Mouse (Mus musculus) CH12.LX (cell line): ENCODE data around the gene Cdk15. TPM values are rescaled to one million over a fixed set of nuclear protein-coding genes. Genes with fewer than 3 reads are reported as not detected.

Source experiments
- DNase-seq: peaks from one replicate; pipeline ENCODE4 v3.0.0-alpha.2; 2013; ENCODE audit errors: extremely low read depth
- H3K27ac ChIP-seq: 2 replicates; pipeline ENCODE4 v1.5.1; 2012; ENCODE audit warnings: low read depth, mild to moderate bottlenecking, control low read depth, moderate library complexity; ENCODE audit not compliant: insufficient read depth
- H3K27me3 ChIP-seq: replicated peaks from 2 replicates; pipeline ENCODE3; 2012; ENCODE audit warnings: inconsistent platforms
- H3K36me3 ChIP-seq, 2 experiments: replicated peaks in 1 of 2; 2 replicates each; pipeline versions ENCODE3 to v1.6.1; 2012; ENCODE audit warnings: inconsistent platforms in 1 of 2, low read length in 1 of 2, mild to moderate bottlenecking in 1 of 2, mixed read lengths in 1 of 2, moderate library complexity in 1 of 2; ENCODE audit not compliant: control insufficient read depth in 1 of 2, insufficient read depth in 1 of 2
- H3K4me1 ChIP-seq, 2 experiments: 2 replicates each; pipeline ENCODE4 v1.6.1; 2012; ENCODE audit warnings: inconsistent platforms in 1 of 2, moderate library complexity in 1 of 2; ENCODE audit not compliant: insufficient read depth in 2 of 2, control insufficient read depth in 1 of 2
- H3K4me2 ChIP-seq: 2 replicates; pipeline ENCODE4 v1.6.1; 2012; ENCODE audit warnings: low read depth, mild to moderate bottlenecking, control low read depth; ENCODE audit not compliant: poor library complexity, insufficient read depth, severe bottlenecking
- H3K4me3 ChIP-seq, 3 experiments: fragments of 150-350 bp in 1 of 3; sonication (generic) in 1 of 3; replicated peaks in 1 of 3; 2 replicates each; pipeline versions ENCODE3 to v1.5.1; 2011 to 2012; ENCODE audit warnings: low read depth in 2 of 3, low read length in 2 of 3, mild to moderate bottlenecking in 2 of 3, moderate library complexity in 2 of 3, control low read depth in 1 of 3, improper control_type of control experiment in 1 of 3, inconsistent platforms in 1 of 3, mixed read lengths in 1 of 3; ENCODE audit not compliant: poor library complexity in 1 of 3
- H3K79me2 ChIP-seq: replicated peaks from 2 replicates; pipeline ENCODE4 v1.6.1; 2012; ENCODE audit warnings: mild to moderate bottlenecking, moderate library complexity; ENCODE audit not compliant: control insufficient read depth, poor library complexity, insufficient read depth, severe bottlenecking; ENCODE audit errors: extremely low read depth
- H3K9ac ChIP-seq: 2 replicates; pipeline ENCODE4 v1.6.1; 2012; ENCODE audit warnings: low read depth, mild to moderate bottlenecking, control low read depth, moderate library complexity; ENCODE audit not compliant: insufficient read depth
- H3K9me3 ChIP-seq: replicated peaks from 2 replicates; pipeline ENCODE3; 2012; ENCODE audit warnings: low read length, inconsistent platforms, mixed read lengths
- BHLHE40 ChIP-seq: IDR thresholded peaks from 2 replicates; pipeline ENCODE4 v1.6.1; 2011; ENCODE audit warnings: mild to moderate bottlenecking, low read depth, low read length, improper control_type of control experiment
- CHD1 ChIP-seq: IDR thresholded peaks from 2 replicates; pipeline ENCODE4 v1.6.1; 2012; ENCODE audit warnings: low read depth, low read length, improper control_type of control experiment, inconsistent platforms
- CHD2 ChIP-seq: IDR thresholded peaks from 2 replicates; pipeline ENCODE4 v1.6.1; 2011; ENCODE audit warnings: low read length, improper control_type of control experiment
- CTCF ChIP-seq, 2 experiments: IDR thresholded peaks in 1 of 2; conservative IDR thresholded peaks in 1 of 2; 2 replicates each; pipeline ENCODE4 v1.5.1; 2011 to 2012; ENCODE audit warnings: low read depth in 2 of 2, low read length in 2 of 2, improper control_type of control experiment in 1 of 2, inconsistent platforms in 1 of 2, mild to moderate bottlenecking in 1 of 2, moderate library complexity in 1 of 2
- E2F4 ChIP-seq: IDR thresholded peaks from 2 replicates; pipeline ENCODE4 v1.6.1; 2011; ENCODE audit warnings: low read depth, low read length, improper control_type of control experiment; ENCODE audit not compliant: insufficient replicate concordance
- ELF1 ChIP-seq: IDR thresholded peaks from 2 replicates; pipeline ENCODE4 v1.6.1; 2014; ENCODE audit warnings: low read depth, mild to moderate bottlenecking, inconsistent platforms, low read length, improper control_type of control experiment
- ETS1 ChIP-seq: conservative IDR thresholded peaks from 2 replicates; pipeline ENCODE4 v1.6.1; 2012; ENCODE audit warnings: low read depth, mild to moderate bottlenecking, inconsistent platforms, low read length, improper control_type of control experiment, moderate library complexity
- GABPA ChIP-seq: IDR thresholded peaks from 2 replicates; pipeline ENCODE4 v1.6.1; 2012; ENCODE audit warnings: low read depth, low read length, improper control_type of control experiment, inconsistent platforms; ENCODE audit not compliant: insufficient replicate concordance
- HCFC1 ChIP-seq: IDR thresholded peaks from 2 replicates; pipeline ENCODE4 v1.6.1; 2012; ENCODE audit warnings: low read depth, mild to moderate bottlenecking, inconsistent platforms, low read length, improper control_type of control experiment
- IRF4 ChIP-seq: IDR thresholded peaks from 2 replicates; pipeline ENCODE4 v1.6.1; 2014; ENCODE audit warnings: low read depth, mild to moderate bottlenecking, inconsistent platforms, low read length, improper control_type of control experiment
- JUN ChIP-seq: IDR thresholded peaks from 2 replicates; pipeline ENCODE4 v1.6.1; 2011; ENCODE audit warnings: low read depth, mild to moderate bottlenecking, low read length, improper control_type of control experiment, moderate library complexity; ENCODE audit not compliant: insufficient read depth
- JUND ChIP-seq: conservative IDR thresholded peaks from 2 replicates; pipeline ENCODE4 v1.6.1; 2011; ENCODE audit warnings: low read depth, low read length, improper control_type of control experiment
- KAT2A ChIP-seq: IDR thresholded peaks from 2 replicates; pipeline ENCODE4 v1.6.1; 2012; ENCODE audit warnings: low read length, improper control_type of control experiment, inconsistent platforms; ENCODE audit not compliant: insufficient replicate concordance
- MAFK ChIP-seq: IDR thresholded peaks from 2 replicates; pipeline ENCODE4 v1.6.1; 2011; ENCODE audit warnings: low read length, improper control_type of control experiment; ENCODE audit not compliant: insufficient replicate concordance
- MAX ChIP-seq: IDR thresholded peaks from 2 replicates; pipeline ENCODE4 v1.6.1; 2011; ENCODE audit warnings: low read length, improper control_type of control experiment
- MAZ ChIP-seq: IDR thresholded peaks from 2 replicates; pipeline ENCODE4 v1.6.1; 2012; ENCODE audit warnings: low read depth, mild to moderate bottlenecking, inconsistent platforms, low read length, improper control_type of control experiment, moderate library complexity
- MEF2A ChIP-seq: IDR thresholded peaks from 2 replicates; pipeline ENCODE4 v1.6.1; 2014; ENCODE audit warnings: low read depth, mild to moderate bottlenecking, inconsistent platforms, low read length, improper control_type of control experiment, borderline replicate concordance
- MXI1 ChIP-seq: IDR thresholded peaks from 2 replicates; pipeline ENCODE4 v1.6.1; 2011; ENCODE audit warnings: mild to moderate bottlenecking, low read depth, low read length, improper control_type of control experiment
- NELFE ChIP-seq: IDR thresholded peaks from 2 replicates; pipeline ENCODE4 v1.6.1; 2011; ENCODE audit warnings: low read depth, low read length, improper control_type of control experiment
- NRF1 ChIP-seq: IDR thresholded peaks from 2 replicates; pipeline ENCODE4 v1.6.1; 2014; ENCODE audit warnings: low read depth, mild to moderate bottlenecking, inconsistent platforms, low read length, improper control_type of control experiment, moderate library complexity
- PAX5 ChIP-seq: IDR thresholded peaks from 2 replicates; pipeline ENCODE4 v1.6.1; 2012; ENCODE audit warnings: low read length, inconsistent platforms, mixed read lengths
- POLR2AphosphoS2 ChIP-seq: IDR thresholded peaks from 2 replicates; pipeline ENCODE4 v1.6.1; 2011; ENCODE audit warnings: low read depth, low read length, improper control_type of control experiment
- RAD21 ChIP-seq: IDR thresholded peaks from 2 replicates; pipeline ENCODE4 v1.6.1; 2011; ENCODE audit warnings: low read depth, mild to moderate bottlenecking, low read length, improper control_type of control experiment, moderate library complexity
- RCOR1 ChIP-seq: conservative IDR thresholded peaks from 2 replicates; pipeline ENCODE4 v1.6.1; 2012; ENCODE audit warnings: low read depth, mild to moderate bottlenecking, inconsistent platforms, low read length, improper control_type of control experiment
- SMC3 ChIP-seq: IDR thresholded peaks from 2 replicates; pipeline ENCODE4 v1.6.1; 2011; ENCODE audit warnings: low read depth, low read length, improper control_type of control experiment
- TCF12 ChIP-seq: IDR thresholded peaks from 2 replicates; pipeline ENCODE4 v1.6.1; 2014; ENCODE audit warnings: low read depth, mild to moderate bottlenecking, inconsistent platforms, low read length, improper control_type of control experiment
- USF1 ChIP-seq: IDR thresholded peaks from 2 replicates; pipeline ENCODE4 v1.6.1; 2014; ENCODE audit warnings: low read depth, mild to moderate bottlenecking, inconsistent platforms, low read length, improper control_type of control experiment
- ZC3H11A ChIP-seq: IDR thresholded peaks from 2 replicates; pipeline ENCODE4 v1.6.1; 2012; ENCODE audit warnings: low read depth, mild to moderate bottlenecking, inconsistent platforms, low read length, improper control_type of control experiment
- ZKSCAN1 ChIP-seq: IDR thresholded peaks from 2 replicates; pipeline ENCODE4 v1.6.1; 2012; ENCODE audit warnings: low read depth, inconsistent platforms, low read length, improper control_type of control experiment, borderline replicate concordance
- ZMIZ1 ChIP-seq: IDR thresholded peaks from 2 replicates; pipeline ENCODE4 v1.6.1; 2012; ENCODE audit warnings: low read depth, mild to moderate bottlenecking, inconsistent platforms, low read length, improper control_type of control experiment
- ZNF384 ChIP-seq: IDR thresholded peaks from 2 replicates; pipeline ENCODE4 v1.6.1; 2012; ENCODE audit warnings: low read depth, low read length, improper control_type of control experiment, inconsistent platforms
- dilution Hi-C: fragments of 300-500 bp; cut with MboI; formaldehyde crosslinking; loops from 2 replicates; pipeline ENCODE4 v1.14.3; 2020; ENCODE audit warnings: low sequenced_read_pairs; ENCODE audit not compliant: extremely low pct_unique_long_range_greater_than_20kb, extremely low pct_ligation_motif_present
- in situ Hi-C: fragments of 300-500 bp; cut with MboI; formaldehyde crosslinking; loops from 3 replicates; pipeline ENCODE4 v1.14.3; 2019; ENCODE audit warnings: low sequenced_read_pairs, low pct_ligation_motif_present, low pct_unique_long_range_greater_than_20kb, mixed read lengths
- polyA plus RNA-seq: library from polyadenylated mRNA; unstranded; fragments of >175 nt; gene quantifications from 2 replicates; pipeline ENCODE4 v1.2.1, GENCODE M21; 2012; ENCODE audit warnings: low read depth; ENCODE audit not compliant: insufficient read length
- total RNA-seq, 2 experiments: library from RNA; depleted of rRNA; stranded (reverse); fragments of 300-350 nt in 1 of 2; fragments of >200 nt in 1 of 2; gene quantifications; 2 replicates each; pipeline ENCODE4 v1.2.3; 2012 to 2014

The Cdk15 gene
- total and polyA plus RNA-seq, 3 experiments, result 0.13 TPM; not detected in 2

GRCm38 (mm10) chr1:59229187-59229586, 27.5 kb upstream of the Cdk15 start:
- TF ChIP-seq ZNF384, result no peak
- TF ChIP-seq JUND, result no peak
- no peak for TF ChIP-seq CHD2
- no peak for TF ChIP-seq USF1
- no peak for TF ChIP-seq KAT2A
- in situ Hi-C loops, result loop anchor here (25.0 kb wide), 1 partner anchor 442 kb away; the partner anchor contains the start of gene Casp8
- no peak overlapping the region for H3K27ac ChIP-seq
- no peaks in the 10 kb centered on the region for H3K4me1 ChIP-seq
- no peak overlapping the region for H3K9ac ChIP-seq
- H3K9me3 ChIP-seq, result no peaks in the 10 kb centered on the region
- DNase-seq, result no peak
- H3K4me2 ChIP-seq, result no peak overlapping the region
- dilution Hi-C loops, result no loop called here
- no peaks in the 10 kb centered on the region for H3K79me2 ChIP-seq
- peaks cover 3 to 13% of the 10 kb centered on the region in 2 experiments for H3K36me3 ChIP-seq
- no peaks in the 10 kb centered on the region for H3K27me3 ChIP-seq
- H3K4me3 ChIP-seq, result no peak overlapping the region

GRCm38 (mm10) chr1:59236856-59237441, 19.8 kb upstream of the Cdk15 start, which contains the start of gene Als2:
Gene Als2 (minus strand): TSS chr1:59237231.
- H3K27ac ChIP-seq, result peak within 1 kb of the TSS; percentile 28
- dilution Hi-C loops, result no loop called here
- in situ Hi-C loops, result loop anchor here (5.0 to 25.0 kb wide), 4 partner anchors 90 to 450 kb away; partner anchors contain the start of gene Casp8
- TF ChIP-seq RCOR1, result no peak
- TF ChIP-seq CHD2, result no peak
- 0 out of 2 replicates have a peak, but pooled peaks have one; percentile 37 for TF ChIP-seq TCF12
- 0 out of 2 replicates have a peak, but pooled peaks have one; percentile 30 for TF ChIP-seq KAT2A
- TF ChIP-seq MAFK, result no peak
- TF ChIP-seq MAX, result no peak; the same call in 1 of the 2 replicates
- peak; percentile 3; the same call in 1 of the 2 replicates for TF ChIP-seq ELF1
- TF ChIP-seq IRF4, result peak; percentile 18; the same call in 1 of the 2 replicates
- no peak for TF ChIP-seq BHLHE40
- TF ChIP-seq MXI1, result no peak
- TF ChIP-seq ZMIZ1, result no peak
- no peak for TF ChIP-seq PAX5
- no peak for TF ChIP-seq CHD1
- TF ChIP-seq JUN, result no peak
- 0 out of 2 replicates have a peak, but pooled peaks have one; percentile 21 for TF ChIP-seq MAZ
- no peak for TF ChIP-seq JUND
- no peak for TF ChIP-seq ETS1
- TF ChIP-seq CTCF (conservative IDR thresholded peaks at IDR 0.05 in 1 of 2, IDR thresholded peaks at IDR 0.05 in 1 of 2; ENCODE audit: low read depth in 2 of 2, low read length in 2 of 2), result no peak
- no peak for TF ChIP-seq SMC3
- TF ChIP-seq POLR2AphosphoS2, result no peak
- TF ChIP-seq GABPA, result no peak
- TF ChIP-seq RAD21, result no peak
- peak; percentile 60; the same call in 1 of the 2 replicates for TF ChIP-seq NELFE
- TF ChIP-seq ZKSCAN1, result no peak
- TF ChIP-seq E2F4, result no peak
- no peak for TF ChIP-seq ZC3H11A
- TF ChIP-seq NRF1, result no peak
- TF ChIP-seq MEF2A, result 0 out of 2 replicates have a peak, but pooled peaks have one; percentile 13
- TF ChIP-seq HCFC1, result peak; percentile 73

More at GRCm38 (mm10) chr1:59236856-59237441, 19.8 kb upstream of the Cdk15 start, which contains the start of gene Als2:
- Histone ChIP-seq H3K79me2 (no peaks in the 10 kb centered on the region; the same call in 1 of the 2 replicates), H3K4me1 (peaks cover 3 to 14% of the 10 kb centered on the region in 2 experiments; a peak in 1 of 4 replicates), H3K4me2 (peak within 1 kb of the TSS; percentile 65), H3K36me3 (no peaks in the 10 kb centered on the region), H3K9me3 (peaks cover 5% of the 10 kb centered on the region), H3K4me3 (peak within 1 kb of the TSS; percentile 68 to 89 (median 74)), H3K9ac (peak within 1 kb of the TSS; percentile 65), H3K27me3 (no peaks in the 10 kb centered on the region)
- DNase-seq, result peak; percentile 97
